Mouse (Mus musculus) stomach, embryonic 16.5 days (tissue): ENCODE results near the gene Cyb5r3. TPM values are rescaled to one million over a fixed set of nuclear protein-coding genes. Genes with fewer than 3 reads are reported as not detected.
A peak's percentile ranks its signal among the peaks of the same experiment; 100 is the strongest.

Experiments
- ATAC-seq: fragments of 200-750 bp; cut with Nextera tagmentation; 2 replicates; pipeline ENCODE4 v1.8.0; 2017; ENCODE audit warnings: moderate number of reproducible peaks, moderate TSS enrichment; ENCODE audit not compliant: insufficient read depth, low FRiP score
- H3K27ac ChIP-seq: fragments of 300-500 bp; sonication (generic); 2 replicates; pipeline ENCODE4 v1.5.1; 2014; ENCODE audit warnings: low read length
- H3K27me3 ChIP-seq: fragments of 300-500 bp; sonication (generic); 2 replicates; pipeline ENCODE4 v1.6.1; 2014; ENCODE audit warnings: low read length, control low read depth, mixed read lengths; ENCODE audit not compliant: control insufficient read depth, insufficient read depth
- H3K36me3 ChIP-seq: fragments of 300-500 bp; sonication (generic); 2 replicates; pipeline ENCODE4 v1.6.1; 2014; ENCODE audit warnings: low read length; ENCODE audit not compliant: control insufficient read depth, insufficient read depth
- H3K4me1 ChIP-seq: fragments of 300-500 bp; sonication (generic); 2 replicates; pipeline ENCODE4 v1.6.1; 2014; ENCODE audit warnings: low read length, control low read depth, mixed read lengths; ENCODE audit not compliant: control insufficient read depth, insufficient read depth
- H3K4me2 ChIP-seq: fragments of 300-500 bp; sonication (generic); 2 replicates; pipeline ENCODE4 v1.6.1; 2014; ENCODE audit warnings: low read depth, low read length, mixed read lengths
- H3K4me3 ChIP-seq: fragments of 300-500 bp; sonication (generic); replicated peaks from 2 replicates; pipeline ENCODE4 v1.5.1; 2014; ENCODE audit warnings: mild to moderate bottlenecking, low read length
- H3K9ac ChIP-seq: fragments of 300-500 bp; sonication (generic); 2 replicates; pipeline ENCODE4 v1.6.1; 2014; ENCODE audit warnings: low read length
- H3K9me3 ChIP-seq: fragments of 300-500 bp; sonication (generic); replicated peaks from 2 replicates; pipeline ENCODE4 v1.6.1; 2016; ENCODE audit warnings: low read length, control low read depth; ENCODE audit not compliant: control insufficient read depth
- WGBS: fragments of 180-500 bp; shearing (Covaris S2); extraction: QIAGEN DNeasy Blood & Tissue Kit; methylation state at CpG from one replicate; pipeline ENCODE4 v1.1.7; 2014; 5-methylcytosine and 5-hydroxymethylcytosine counted together
- polyA plus RNA-seq: library from polyadenylated mRNA; unstranded; fragments of >200 nt; fragmentation: Nextera tagmentation; extraction: Ambion mirVana; gene quantifications from 2 replicates; pipeline ENCODE4 v1.2.1, GENCODE M21; 2015

The Cyb5r3 gene
- polyA plus RNA-seq, 1 experiment from 2014 or later, result 211 TPM

- Histone ChIP-seq H3K27me3 (no peaks in the 10 kb centered on the region), H3K4me1 (no peaks in the 10 kb centered on the region), H3K36me3 (peaks cover 19% of the 10 kb centered on the region), H3K4me2 (no peak overlapping the region), H3K4me3 (no peak overlapping the region), H3K9ac (no peak overlapping the region), H3K27ac (no peak overlapping the region), H3K9me3 (no peaks in the 10 kb centered on the region)
- no peak for ATAC-seq
- WGBS, result 90% methylated on average over 7 of the region's 7 CpGs
Measured at GRCm38 (mm10) chr15:83158587-83159160, 13.7 kb downstream of the Cyb5r3 start.

DNA sequence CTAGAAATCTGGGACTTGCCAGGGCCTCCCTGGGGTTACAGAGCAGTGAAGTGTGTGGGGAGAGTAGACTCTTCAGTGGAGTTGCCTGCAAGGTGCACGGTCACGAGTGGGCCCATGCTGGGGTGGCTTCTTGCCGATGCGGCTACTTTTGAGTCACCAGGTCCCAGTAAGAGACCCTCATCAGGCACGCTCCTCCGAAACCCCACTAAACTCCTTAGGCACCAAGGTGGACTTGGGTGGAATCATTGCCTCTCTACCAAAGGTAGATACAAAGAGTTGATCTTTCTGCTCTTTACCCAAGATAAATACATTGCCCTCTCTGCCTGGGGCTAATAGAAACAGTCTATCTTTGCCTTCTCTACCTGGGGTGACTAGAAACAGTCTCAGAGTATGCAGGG is 14.7 kb downstream of the Cyb5r3 start:
- Histone ChIP-seq H3K9me3 (no peaks in the 10 kb centered on the region), H3K27ac (peak overlapping the region; percentile 62; the same call in 1 of the 2 replicates), H3K27me3 (no peaks in the 10 kb centered on the region), H3K9ac (no peak overlapping the region), H3K36me3 (peaks cover 19% of the 10 kb centered on the region), H3K4me2 (no peak overlapping the region), H3K4me1 (no peaks in the 10 kb centered on the region), H3K4me3 (no peak overlapping the region)
- 95% methylated on average over 6 of the region's 6 CpGs for WGBS
- no peak for ATAC-seq

- peak; percentile 35; the same call in 1 of the 2 replicates for ATAC-seq
- H3K4me3 ChIP-seq, result no peak overlapping the region
- peak overlapping the region; percentile 62; the same call in 1 of the 2 replicates for H3K27ac ChIP-seq
- H3K4me1 ChIP-seq, result no peaks in the 10 kb centered on the region
- peaks cover 19% of the 10 kb centered on the region for H3K36me3 ChIP-seq
- WGBS, result 70% methylated on average over 11 of the region's 11 CpGs
- H3K9me3 ChIP-seq, result no peaks in the 10 kb centered on the region
- H3K4me2 ChIP-seq, result no peak overlapping the region
- no peak overlapping the region for H3K9ac ChIP-seq
- H3K27me3 ChIP-seq, result no peaks in the 10 kb centered on the region
Measured at GRCm38 (mm10) chr15:83156929-83157666, 15.3 kb downstream of the Cyb5r3 start.

- H3K27ac ChIP-seq, result no peak overlapping the region
- no peaks in the 10 kb centered on the region for H3K4me1 ChIP-seq
- no peak overlapping the region for H3K4me3 ChIP-seq
- peaks cover 16% of the 10 kb centered on the region for H3K36me3 ChIP-seq
- H3K9me3 ChIP-seq, result no peaks in the 10 kb centered on the region
- no peaks in the 10 kb centered on the region for H3K27me3 ChIP-seq
- H3K9ac ChIP-seq, result peak overlapping the region; percentile 31; the same call in 1 of the 2 replicates
- ATAC-seq, result no peak
- 73% methylated on average over 6 of the region's 6 CpGs for WGBS
- H3K4me2 ChIP-seq, result no peak overlapping the region
Measured at GRCm38 (mm10) chr15:83155672-83156419, 16.5 kb downstream of the Cyb5r3 start.

DNA sequence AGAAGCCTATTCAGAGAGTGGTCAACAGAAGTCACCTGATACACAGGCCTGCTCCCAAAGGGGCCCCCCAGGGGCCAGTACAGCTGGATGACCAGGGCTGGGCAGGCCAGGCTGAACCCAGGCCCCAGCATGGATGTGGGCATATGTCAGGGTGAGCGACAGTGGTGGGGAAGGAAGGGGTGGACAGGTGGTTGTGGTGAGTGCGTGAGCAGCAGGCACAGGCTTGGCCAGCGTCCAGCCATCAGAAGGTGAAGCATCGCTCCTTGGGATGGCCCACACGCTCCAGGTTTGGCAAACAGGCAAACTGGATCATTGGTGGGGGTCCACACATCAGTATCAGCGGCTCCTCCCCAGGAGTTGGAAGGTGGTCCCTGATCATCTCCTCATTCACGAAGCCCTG is 18.1 kb downstream of the Cyb5r3 start:
- no peak overlapping the region for H3K4me3 ChIP-seq
- H3K9me3 ChIP-seq, result no peaks in the 10 kb centered on the region
- H3K27me3 ChIP-seq, result no peaks in the 10 kb centered on the region
- no peak overlapping the region for H3K9ac ChIP-seq
- WGBS, result 98% methylated on average over 7 of the region's 7 CpGs
- H3K4me1 ChIP-seq, result peaks cover 4% of the 10 kb centered on the region; the same call in 1 of the 2 replicates
- H3K27ac ChIP-seq, result no peak overlapping the region
- no peak for ATAC-seq
- H3K4me2 ChIP-seq, result no peak overlapping the region
- peaks cover 5% of the 10 kb centered on the region; the same call in 1 of the 2 replicates for H3K36me3 ChIP-seq

DNA sequence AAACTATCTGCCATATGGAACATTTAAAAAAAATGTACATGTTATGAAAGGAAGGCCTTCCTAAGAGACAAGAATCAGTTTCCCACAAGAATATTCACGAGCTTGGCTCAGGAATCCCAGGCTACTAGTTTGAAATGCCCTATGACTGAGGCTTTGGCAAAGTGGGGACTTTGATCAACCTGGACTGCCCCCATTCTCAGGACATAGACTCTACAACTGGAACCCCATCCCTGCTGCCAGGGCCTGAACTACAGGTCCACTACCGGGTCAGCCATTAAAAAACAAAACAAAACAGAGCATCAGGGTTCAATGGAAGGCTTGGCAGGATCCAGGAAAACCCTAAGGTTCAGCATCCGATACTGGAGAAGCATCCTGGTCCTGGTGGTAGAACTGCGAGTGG is 21.7 kb downstream of the Cyb5r3 start:
- no peaks in the 10 kb centered on the region for H3K27me3 ChIP-seq
- H3K9ac ChIP-seq, result no peak overlapping the region
- no peaks in the 10 kb centered on the region for H3K9me3 ChIP-seq
- peaks cover 11% of the 10 kb centered on the region; the same call in 1 of the 2 replicates for H3K4me1 ChIP-seq
- no peak overlapping the region for H3K4me3 ChIP-seq
- no peak for ATAC-seq
- H3K27ac ChIP-seq, result no peak overlapping the region
- H3K36me3 ChIP-seq, result 0 out of 2 replicates have a peak, but pooled peaks cover 5% of the 10 kb centered on the region
- WGBS, result 81% methylated on average over 4 of the region's 4 CpGs
- H3K4me2 ChIP-seq, result no peak overlapping the region

- Histone ChIP-seq H3K27ac (peak overlapping the region; percentile 97), H3K4me3 (peak overlapping the region; percentile 81), H3K9me3 (no peaks in the 10 kb centered on the region), H3K9ac (peak overlapping the region; percentile 17), H3K27me3 (no peaks in the 10 kb centered on the region), H3K4me1 (peaks cover 11% of the 10 kb centered on the region; the same call in 1 of the 2 replicates), H3K36me3 (0 out of 2 replicates have a peak, but pooled peaks cover 5% of the 10 kb centered on the region), H3K4me2 (peak overlapping the region; percentile 45)
- no peak for ATAC-seq
- WGBS, result 14% methylated on average over 3 of the region's 3 CpGs
Measured at GRCm38 (mm10) chr15:83150073-83150442, 22.3 kb downstream of the Cyb5r3 start.

DNA sequence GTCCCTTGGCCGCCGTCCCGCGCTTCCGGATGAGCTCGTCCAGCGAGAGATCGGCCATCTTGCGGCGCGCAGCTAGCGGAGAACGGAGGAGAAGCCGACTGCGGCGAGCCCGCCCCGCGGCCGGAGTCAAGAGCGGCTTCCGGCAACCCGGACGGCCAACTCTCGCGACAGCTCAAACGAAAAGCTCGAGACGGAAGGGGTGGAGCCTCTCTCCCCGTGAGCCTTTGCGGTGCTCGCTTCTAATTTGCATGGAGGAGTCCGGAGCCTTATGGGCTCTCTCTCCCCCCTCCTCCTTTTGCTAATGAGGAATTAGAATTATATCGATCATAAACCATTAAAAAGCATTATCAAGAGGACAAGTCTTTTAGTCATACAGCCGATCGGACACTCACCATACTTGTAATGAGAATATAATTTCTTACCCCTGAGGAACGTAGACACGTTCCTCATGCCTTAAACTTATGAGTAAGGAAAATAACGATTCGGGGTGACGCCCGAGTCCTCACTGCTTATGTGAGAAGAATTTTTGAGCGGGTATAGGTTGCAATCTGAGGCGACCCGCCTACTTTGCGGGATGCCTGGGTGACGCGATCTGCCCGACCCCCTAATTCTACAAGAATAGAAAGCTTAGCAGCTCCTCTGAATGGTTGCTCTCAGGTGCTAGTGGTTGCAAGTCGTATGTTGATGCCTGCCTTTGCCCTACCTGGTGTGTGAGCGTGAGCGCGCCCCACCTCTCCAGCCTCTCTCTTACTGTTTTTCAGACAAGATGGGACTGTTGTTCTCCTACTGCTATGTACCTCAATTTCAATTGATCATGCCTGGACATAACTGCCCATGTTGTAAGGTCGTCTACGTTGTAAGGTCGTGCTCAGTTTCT is 23.0 kb downstream of the Cyb5r3 start, which contains the start of gene Poldip3:
Poldip3 (minus strand) TSS at position 189 of the 877 bp plus-strand sequence.
- H3K9ac ChIP-seq, result peak within 1 kb of the TSS; percentile 97

More for the DNA sequence above, 23.0 kb downstream of the Cyb5r3 start, which contains the start of gene Poldip3:
- Histone ChIP-seq H3K27ac (peak within 1 kb of the TSS; percentile 97), H3K9me3 (no peaks in the 10 kb centered on the region), H3K27me3 (no peaks in the 10 kb centered on the region), H3K36me3 (0 out of 2 replicates have a peak, but pooled peaks cover 5% of the 10 kb centered on the region), H3K4me2 (peak within 1 kb of the TSS; percentile 78), H3K4me3 (peak within 1 kb of the TSS; percentile 81), H3K4me1 (peaks cover 15% of the 10 kb centered on the region; the same call in 1 of the 2 replicates)
- under 1% methylated on average over 56 of the region's 56 CpGs for WGBS
- peak; percentile 94 for ATAC-seq
